Mouse (Mus musculus): ENCODE results near the gene Uqcrq.

The Uqcrq gene

GRCm38 (mm10) chr11:53413871-53414270, 16.8 kb downstream of the Uqcrq start:
- no peak for DNase-seq (ENCODE audit: low read depth, low spot score)

DNA sequence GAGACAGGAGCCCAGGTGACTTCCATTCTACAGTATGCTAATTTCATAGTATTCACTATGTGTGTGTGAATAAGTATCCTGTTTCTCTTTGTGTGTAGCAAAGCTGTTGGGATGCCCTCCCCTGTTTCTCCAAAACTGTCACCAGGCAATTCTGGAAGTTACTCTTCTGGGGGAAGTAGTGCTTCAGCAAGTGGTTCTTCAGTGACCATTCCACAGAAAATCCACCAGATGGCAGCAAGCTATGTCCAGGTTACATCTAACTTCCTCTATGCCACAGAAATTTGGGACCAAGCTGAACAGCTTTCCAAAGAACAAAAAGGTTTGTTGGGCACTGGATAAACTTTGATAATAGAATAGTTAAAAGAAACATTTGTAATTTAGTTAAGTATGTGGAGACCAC, 18.9 kb downstream of the Uqcrq start:
- no peak for DNase-seq (ENCODE audit: low read depth, low spot score)

GRCm38 (mm10) chr11:53403638-53404037, 27.0 kb downstream of the Uqcrq start:
- no peak for DNase-seq (ENCODE audit: low read depth, low spot score)

GRCm38 (mm10) chr11:53393856-53394255, 36.8 kb downstream of the Uqcrq start:
- DNase-seq (ENCODE audit: low read depth, low spot score) = no peak

DNA sequence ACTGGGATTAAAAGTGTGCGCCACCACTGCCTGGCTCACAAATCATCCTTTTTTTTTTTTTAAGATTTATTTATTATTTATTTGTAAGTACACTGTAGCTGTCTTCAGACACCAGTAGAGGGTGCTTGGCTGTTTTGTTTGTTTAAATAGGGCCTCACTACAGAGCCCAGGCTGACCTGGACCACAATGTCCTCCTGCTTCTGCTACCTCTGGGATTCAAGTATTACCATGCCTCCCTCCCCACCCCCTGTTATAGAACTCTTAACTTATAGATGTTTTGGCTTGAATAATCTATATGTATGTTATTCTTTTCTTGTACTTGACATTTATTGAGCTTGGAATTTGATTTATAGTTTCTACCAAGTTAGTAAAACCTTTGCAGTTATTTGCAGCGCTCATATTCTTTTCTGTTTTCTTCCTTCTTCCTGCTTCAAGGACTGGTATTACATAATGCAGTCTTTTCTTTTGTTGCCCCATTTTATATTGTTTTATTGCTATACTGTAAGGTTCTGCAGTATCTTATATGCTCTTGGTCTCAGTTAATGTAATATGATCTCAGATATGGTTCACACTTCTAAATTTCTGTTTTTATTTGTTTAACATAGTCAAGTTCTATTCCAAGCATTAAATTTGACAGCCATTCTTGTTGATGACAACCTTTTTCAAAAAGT, 46.7 kb downstream of the Uqcrq start:
- no peak for DNase-seq (ENCODE audit: low read depth, low spot score)

- DNase-seq (ENCODE audit: low read depth, low spot score) = no peak
Measured at GRCm38 (mm10) chr11:53378918-53379317, 51.7 kb downstream of the Uqcrq start.

Measured in CD4-positive helper T cell, adult 2 months (primary cell).